Mouse (Mus musculus) urinary bladder, postnatal 25 days (tissue): ENCODE data around the gene Nup214.

ENCODE experiments used
- DNase-seq: peaks from one replicate; pipeline ENCODE4 v3.0.0; 2022; ENCODE audit warnings: low spot score

The Nup214 gene

DNA sequence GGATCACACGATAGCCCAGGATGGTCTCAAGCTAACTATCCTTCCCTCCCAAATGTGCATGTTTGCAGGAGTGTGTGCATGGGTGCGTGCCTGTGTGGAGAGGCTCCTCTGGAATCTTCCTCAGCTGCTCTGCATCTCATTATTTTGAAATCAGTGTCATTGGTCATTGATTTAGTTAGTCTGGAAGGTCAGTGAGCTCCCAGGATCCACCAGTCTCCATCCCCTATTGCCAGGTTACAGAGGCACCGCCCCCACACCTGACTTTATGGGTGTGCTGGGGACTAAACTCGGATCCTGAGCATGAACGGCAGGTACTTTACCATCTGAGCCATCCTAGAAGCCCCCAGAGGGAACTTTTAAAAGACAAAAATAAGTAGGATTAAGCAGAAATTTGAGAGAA is 128.7 kb downstream of the Nup214 start:
- no peak for DNase-seq

GRCm38 (mm10) chr2:32103557-32103956 is 129.3 kb downstream of the Nup214 start:
- DNase-seq: no peak
